Mouse (Mus musculus) testis, postnatal 14 days (tissue): ENCODE measurements around the gene Ankrd34a.

Source experiments
- DNase-seq: peaks from one replicate; pipeline ENCODE4 v3.0.0; 2021; ENCODE audit warnings: low spot score

The Ankrd34a gene

DNA sequence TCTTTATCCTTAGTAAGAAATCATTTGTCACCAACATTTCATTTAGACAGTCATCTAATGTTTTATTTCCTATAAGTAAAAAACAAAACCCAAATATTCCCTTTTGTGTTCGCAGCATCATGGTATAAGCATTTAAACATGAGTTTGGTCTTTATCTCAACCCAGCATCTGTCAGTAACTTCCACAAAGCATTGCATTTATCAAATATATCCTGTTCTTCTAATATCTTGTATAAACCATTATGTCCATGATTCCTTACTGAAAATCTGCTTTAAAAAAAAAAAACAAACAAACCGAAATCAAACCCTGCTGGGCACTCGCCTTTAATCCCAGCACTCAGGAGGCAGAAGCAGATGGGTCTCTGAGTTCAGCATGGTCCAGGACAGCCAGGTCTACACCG, 10.2 kb downstream of the Ankrd34a start:
- DNase-seq, result no peak

DNA sequence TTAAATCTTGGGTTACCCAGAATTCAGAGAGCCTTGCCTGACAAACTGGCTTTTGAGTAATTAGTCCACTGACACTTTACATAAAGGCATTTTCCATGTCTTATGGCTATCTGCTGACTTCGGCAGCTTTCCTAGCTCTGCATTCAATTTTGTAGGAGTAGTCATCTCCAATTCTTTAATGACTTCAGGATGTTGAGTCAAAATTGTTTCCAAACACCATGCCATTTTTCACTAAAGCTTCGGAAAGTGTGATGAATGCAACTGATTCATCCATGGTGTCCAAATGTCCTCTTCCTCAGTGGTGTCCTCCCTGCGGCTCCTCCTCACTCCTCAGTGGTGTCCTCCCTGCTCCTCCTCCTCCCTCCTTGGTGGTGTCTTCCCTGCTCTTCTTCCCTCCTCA, 21.5 kb downstream of the Ankrd34a start:
- DNase-seq, result no peak

DNA sequence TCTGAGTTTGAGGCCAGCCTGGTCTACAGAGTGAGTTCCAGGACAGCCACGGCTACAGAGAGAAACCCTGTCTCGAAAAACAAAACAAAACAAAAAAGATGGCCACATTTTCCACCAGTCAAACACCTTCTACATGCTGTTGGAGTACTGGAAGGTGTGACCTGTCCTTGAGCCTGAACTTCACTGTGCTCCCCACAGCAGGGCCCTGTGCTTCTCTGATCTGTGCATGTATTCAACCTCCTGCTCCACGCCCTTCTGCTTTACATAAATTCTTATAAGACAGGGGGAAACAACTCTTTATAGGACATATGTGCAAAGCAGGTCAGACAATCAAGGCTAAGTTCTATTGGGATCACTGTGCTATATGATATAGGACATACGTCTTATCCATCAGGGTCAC, 26.8 kb downstream of the Ankrd34a start:
- DNase-seq, result no peak

DNA sequence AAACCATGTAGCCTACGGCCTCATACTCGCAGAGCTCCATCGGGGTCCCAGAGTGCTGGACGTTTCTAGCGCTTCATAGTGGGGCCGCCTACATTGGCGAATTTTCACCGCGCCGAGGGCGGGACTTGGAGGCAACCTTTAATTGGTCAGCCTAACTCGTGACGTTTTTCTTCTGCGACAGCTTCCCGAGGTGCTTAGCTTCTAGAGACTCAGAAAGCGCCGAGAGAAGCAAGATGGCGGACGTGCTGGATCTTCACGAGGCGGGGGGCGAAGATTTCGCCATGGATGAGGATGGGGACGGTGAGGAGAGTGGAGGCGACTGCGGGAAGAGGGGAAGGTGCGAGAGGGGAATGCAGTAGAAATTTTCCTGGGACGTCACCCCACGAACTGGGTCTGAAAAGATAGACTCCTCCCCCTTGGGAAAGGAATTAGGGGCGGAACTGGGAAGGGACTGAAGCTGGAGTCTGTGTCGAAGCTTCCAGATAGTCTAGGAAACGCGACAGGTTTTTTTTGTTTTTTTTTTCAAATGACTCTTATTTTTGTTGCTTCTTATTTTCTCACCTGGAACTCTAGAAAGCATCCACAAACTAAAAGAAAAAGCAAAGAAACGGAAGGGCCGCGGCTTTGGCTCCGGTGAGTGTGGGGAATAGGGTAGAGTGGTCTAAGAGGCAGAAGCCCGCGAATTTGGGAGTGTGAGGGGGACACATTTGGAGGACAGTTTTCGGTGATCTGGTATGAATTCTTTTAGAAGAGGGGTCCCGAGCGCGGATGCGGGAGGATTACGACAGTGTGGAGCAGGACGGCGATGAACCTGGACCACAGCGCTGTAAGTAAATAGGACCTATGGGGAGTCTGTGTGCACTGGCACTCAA, 33.5 kb downstream of the Ankrd34a start, which contains the start of gene Rbm8a:
Gene Rbm8a (plus strand): TSS at position 205 of the 872 bp plus-strand sequence.
- DNase-seq, result peak; percentile 97

DNA sequence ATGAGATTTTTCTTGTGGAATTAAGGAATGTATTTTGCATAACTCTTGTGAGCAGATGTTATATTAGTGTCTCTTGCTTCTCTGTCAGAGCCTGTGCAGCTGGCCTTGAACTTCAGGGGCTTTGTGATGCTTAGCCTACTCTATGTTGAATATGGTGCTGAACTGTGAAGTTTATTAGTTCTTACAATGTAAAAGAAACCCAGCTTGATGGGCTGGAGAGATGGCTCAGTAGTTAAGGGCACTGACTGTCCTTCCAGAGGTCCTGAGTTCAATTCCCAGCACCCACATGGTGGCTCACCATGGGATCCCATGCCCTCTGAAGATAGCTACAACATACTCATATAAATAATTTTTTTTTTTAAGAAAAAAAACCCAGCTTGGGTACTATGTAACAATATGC, 35.6 kb downstream of the Ankrd34a start:
- DNase-seq, result no peak

DNA sequence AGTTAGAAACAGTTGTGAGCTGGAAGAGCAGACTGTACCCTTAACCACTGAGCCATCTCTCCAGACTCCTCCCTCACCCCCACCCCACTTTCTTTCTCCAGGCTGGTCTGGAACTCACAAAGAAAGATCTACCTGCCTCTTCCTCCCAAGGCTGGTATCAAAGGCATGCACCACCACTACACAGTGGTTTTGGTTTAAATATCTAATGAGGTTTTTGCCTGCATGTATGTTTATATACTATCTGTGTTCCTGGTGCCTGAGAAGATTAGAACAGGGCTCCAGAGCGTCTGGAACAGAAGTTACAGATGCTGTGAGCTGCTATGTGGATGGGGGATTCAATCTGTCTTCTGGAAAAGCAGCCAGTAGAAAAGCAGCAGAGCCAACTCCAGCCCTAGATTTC, 37.6 kb downstream of the Ankrd34a start:
- no peak for DNase-seq

DNA sequence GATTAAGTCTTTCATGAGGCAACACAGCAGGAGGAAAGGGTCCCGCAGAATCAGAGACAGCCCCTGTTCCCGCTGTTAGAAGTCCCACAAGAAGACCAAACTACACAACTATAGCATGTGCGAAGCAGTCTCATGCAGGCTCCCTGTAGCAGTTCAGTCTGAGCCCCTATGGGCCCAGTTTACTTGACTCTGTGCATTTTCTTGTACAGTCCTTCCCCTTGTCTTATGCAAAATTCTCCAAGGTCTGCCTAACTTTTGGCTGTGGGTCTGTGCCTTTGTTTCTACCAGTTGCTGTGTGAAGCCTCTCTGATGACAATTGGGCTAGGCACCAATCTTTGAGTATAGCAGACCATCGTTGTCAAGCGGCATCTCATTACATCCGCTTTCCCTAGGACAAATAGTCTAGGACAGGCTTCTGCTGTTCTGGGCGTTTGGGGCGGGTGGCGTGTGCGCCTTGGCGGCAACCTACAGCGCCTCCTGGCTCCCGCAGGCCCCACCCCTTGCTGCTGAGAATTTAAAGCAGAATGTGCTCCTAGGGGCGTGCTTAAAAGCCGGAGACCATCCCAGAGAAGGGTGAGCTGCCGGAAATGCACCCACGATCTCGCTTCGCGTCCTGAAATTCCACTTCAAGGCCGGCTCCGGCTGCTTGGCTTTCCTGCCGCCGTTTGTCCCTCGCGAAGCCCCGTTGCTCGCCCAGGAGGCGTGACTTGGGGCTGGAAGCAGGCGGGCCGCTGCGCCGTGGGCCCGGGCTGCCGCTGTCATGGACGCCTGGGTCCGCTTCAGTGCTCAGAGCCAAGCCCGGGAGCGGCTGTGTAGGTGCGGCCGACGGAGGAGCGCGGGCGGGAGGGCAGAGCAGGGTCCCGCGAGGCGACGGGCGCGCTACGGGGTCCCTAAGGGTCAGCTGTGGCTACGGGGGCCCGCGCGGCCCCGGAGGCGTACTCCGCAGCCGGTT, 38.8 kb downstream of the Ankrd34a start, which contains the start of the genes Pex11b and Gm42957:
Gene Pex11b (plus strand): TSS at position 449 of the 952 bp plus-strand sequence.
Gene Gm42957 (plus strand): TSS at position 547 of the 952 bp plus-strand sequence.
- DNase-seq, result peak; percentile 87

DNA sequence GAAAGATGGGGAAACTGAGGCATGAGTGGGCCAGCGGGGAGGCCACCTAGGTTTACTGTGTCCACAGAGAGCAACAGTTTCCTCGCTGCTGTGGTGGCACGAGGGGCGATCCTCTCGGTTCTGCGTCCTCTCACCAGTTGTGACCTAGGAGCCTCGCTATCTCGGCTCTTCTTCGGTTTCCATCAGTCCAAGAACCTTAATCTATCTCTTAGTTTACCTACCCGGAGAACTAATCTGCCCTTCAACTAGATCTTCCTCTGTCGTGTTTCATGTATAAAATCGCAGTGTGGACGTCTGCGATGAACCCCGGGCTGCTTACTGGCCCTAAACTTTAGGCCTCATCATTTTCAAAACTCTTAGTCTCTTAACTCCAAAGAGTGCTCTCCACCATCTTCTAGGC, 39.5 kb downstream of the Ankrd34a start:
- no peak for DNase-seq

DNA sequence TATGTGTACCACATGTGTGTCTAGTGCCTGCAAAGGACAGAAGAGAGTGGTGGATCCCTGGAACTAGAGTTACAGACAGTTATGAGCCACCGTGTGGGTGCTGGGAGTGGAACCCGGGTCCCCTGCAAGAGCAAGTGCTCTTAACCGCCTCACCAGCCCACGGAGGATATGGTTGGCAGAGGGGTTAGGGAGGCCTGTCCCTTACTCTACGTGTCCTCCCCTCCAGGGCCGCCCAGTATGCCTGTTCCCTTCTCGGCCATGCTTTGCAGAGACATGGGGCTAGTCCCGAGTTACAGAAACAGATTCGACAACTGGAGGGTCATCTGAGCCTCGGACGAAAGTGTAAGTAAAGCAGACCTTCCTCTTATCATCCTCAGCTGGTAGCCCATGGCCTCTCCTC, 40.0 kb downstream of the Ankrd34a start:
- no peak for DNase-seq

DNA sequence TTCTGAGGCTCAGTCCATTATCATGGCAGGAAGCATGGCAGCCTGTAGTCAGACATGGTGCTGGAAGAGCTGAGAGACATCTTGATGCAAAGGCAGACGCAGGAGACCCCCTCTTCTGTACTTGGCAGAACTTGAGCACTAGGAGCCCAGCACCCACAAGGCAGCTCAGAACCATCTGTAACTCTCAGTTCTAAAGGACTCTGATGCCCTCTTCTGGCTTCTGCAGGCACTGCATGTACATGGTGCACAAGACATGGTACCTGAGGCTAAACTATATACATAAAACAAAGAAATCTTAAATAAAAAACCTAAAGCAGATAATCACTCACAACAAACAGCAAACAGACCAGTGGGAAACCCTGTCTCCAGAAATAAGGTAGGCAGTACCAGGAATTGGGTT, 42.8 kb downstream of the Ankrd34a start:
- no peak for DNase-seq

DNA sequence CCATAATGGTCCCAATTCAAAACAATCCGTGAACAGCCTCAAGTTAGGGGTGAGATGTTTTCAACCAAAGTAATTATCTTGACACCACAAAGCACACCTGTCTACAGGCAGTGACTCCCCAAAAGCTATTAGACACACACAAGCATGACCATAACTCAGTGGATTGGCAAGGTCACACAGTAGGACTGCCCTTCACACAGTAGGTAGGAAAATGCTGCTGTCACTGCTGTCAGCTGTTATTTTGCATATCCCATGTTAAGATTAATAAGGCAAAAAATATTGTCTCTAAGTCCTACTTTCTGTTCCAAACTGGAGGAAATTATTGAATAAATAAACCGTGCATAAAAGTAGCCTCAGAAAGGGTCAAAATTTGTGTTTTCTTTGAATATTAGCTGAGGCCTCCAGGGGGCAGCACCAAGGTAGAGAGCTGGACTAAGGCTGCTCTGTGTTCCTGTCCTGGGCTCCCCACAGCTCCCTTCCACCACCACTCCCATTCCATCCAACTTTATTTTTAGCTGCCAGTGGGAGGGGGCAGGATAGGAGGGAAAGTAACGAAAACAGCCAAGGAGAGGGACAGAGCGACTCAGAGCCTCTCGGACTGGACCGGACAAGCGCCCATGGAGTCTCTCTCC, 48.7 kb downstream of the Ankrd34a start, which contains the start of gene Itga10:
Gene Itga10 (plus strand): TSS at position 567 of the 632 bp plus-strand sequence.
- DNase-seq, result no peak

DNA sequence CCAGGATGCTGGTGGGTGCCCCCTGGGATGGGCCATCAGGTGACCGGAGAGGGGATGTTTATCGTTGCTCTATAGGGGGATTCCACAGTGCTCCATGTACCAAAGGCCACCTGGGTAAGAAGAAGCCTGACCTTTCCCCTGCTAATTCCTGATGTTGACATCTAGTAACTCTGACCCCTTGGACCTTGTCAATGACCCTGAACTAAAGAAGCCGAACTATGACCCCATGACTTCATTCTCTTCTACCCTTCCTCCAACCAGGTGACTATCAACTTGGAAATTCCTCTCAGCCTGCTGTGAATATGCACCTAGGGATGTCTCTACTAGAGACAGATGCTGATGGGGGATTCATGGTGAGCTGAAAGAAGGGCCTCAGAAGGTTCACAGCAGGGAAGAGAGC, 50.9 kb downstream of the Ankrd34a start:
- no peak for DNase-seq
